Mouse (Mus musculus) gastrocnemius, postnatal 36 days (tissue): ENCODE measurements at regions not wholly inside any gene's neighbourhood (a gene's known extent, or its start where the extent isn't known, plus 50 kb on each side); places are given as distances from the start of the nearest gene placed in this dataset.

Source experiments
- DNase-seq, 2 experiments: peaks; one replicate each; pipeline ENCODE4 v3.0.0; 2022
- intact Hi-C: fragments of 180-260 bp; cut with DNase I; formaldehyde crosslinking; loops from one replicate; pipeline ENCODE4 v1.15.1; 2025

DNA sequence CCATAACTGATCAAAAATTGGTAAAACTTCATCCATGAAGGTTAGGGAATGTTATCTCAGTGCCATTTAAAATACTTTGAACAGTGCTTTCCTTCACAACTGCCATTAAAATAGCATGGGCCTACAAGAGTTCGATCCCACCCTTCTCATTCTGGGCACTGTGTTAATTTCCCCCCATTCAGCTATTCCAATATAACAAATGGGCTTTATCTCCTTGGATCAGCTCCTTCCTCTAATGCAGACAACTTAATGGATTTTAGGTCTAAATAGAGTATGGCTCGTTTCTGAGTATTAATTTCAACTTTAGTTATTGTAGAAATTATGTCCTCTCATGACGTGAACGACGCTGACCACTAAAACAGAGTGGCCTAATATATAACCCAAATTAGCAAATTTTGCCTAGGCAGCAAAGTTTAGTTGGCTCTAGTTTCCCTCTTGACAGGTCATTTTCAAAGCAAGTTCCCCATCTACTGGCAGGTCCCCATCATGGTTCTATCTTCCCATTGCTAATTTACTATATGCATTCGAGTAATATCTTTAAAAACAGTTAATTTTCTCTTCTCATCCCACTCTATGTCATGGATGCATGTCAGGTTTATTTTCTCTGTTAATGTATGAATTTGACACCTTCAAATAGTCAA is 544.1 kb downstream of the Arl4a start:
- intact Hi-C loops: loop anchor here (5.0 kb wide), 2 partner anchors 446 to 1361 kb away; no protein-coding TSS in a partner anchor
- DNase-seq: no peak

DNA sequence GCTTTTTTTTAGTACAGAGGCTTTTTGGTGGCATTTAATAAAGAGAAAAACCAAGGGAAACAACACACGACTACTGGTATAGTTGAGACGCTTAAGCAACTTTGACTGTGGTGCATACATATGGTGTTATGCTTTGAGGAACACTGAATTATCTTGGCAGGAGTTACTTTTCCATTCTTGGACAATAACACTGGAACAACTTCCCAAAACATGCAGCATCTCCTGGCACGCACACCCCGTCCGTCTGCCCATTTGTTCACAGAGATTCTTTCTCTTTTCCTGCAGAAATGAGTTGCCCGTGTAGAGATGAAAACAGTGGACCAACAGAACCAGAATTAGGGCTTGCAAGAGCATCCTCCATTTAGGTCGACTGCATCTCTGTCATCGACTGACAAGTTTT is 544.7 kb downstream of the Arl4a start:
- no peak for DNase-seq
- intact Hi-C loops: loop anchor here (5.0 kb wide), 2 partner anchors 446 to 1361 kb away; no protein-coding TSS in a partner anchor

DNA sequence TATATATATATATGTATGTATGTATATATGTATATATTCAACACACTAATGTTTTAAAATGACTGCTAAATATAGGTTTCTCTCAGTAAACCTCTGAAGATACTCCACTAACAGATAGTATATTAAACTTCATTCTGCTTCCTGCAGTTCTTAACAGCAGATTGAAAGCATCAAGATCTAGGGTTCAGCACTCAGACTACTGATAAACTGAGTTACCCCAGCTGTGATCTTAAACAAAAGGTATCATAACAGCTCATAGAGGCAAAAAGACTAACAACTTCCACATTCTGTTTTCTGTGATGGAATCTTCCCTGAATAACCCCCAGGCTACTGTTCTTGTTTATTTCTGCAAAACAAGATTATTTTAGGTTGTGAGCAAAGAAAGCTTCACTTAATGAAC is 564.8 kb downstream of the Arl4a start:
- no peak for DNase-seq
- intact Hi-C loops: no loop called here
